Mouse (Mus musculus) stomach, embryonic 14.5 days (tissue): Measurements from ENCODE around the gene Tpgs1. TPM values are rescaled to one million over a fixed set of nuclear protein-coding genes. Genes with fewer than 3 reads are reported as not detected.
"Not testable (repeated sequence)": the region's sequence is repeated elsewhere in the genome, so short reads cannot be mapped to it uniquely, and the experiment has no call there.

Experiments used
- ATAC-seq: fragments of 200-750 bp; cut with Nextera tagmentation; 2 replicates; pipeline ENCODE4 v1.8.0; 2017; ENCODE audit warnings: low read depth, moderate TSS enrichment; ENCODE audit not compliant: insufficient number of reproducible peaks, insufficient read depth, low FRiP score
- H3K27ac ChIP-seq: fragments of 300-500 bp; sonication (generic); 2 replicates; pipeline ENCODE4 v1.5.1; 2014; ENCODE audit warnings: mild to moderate bottlenecking, low read length, moderate library complexity, mixed read lengths
- H3K27me3 ChIP-seq: fragments of 300-500 bp; sonication (generic); 2 replicates; pipeline ENCODE4 v1.6.1; 2014; ENCODE audit warnings: low read length, control low read depth, mixed read lengths; ENCODE audit not compliant: control insufficient read depth, insufficient read depth
- H3K36me3 ChIP-seq: fragments of 300-500 bp; sonication (generic); 2 replicates; pipeline ENCODE4 v1.6.1; 2014; ENCODE audit warnings: mild to moderate bottlenecking, control low read depth, low read length, moderate library complexity, mixed read lengths; ENCODE audit not compliant: control insufficient read depth, insufficient read depth
- H3K4me1 ChIP-seq: fragments of 300-500 bp; sonication (generic); 2 replicates; pipeline ENCODE4 v1.6.1; 2014; ENCODE audit warnings: low read length, control low read depth, mixed read lengths; ENCODE audit not compliant: control insufficient read depth, insufficient read depth
- H3K4me2 ChIP-seq: fragments of 300-500 bp; sonication (generic); replicated peaks from 2 replicates; pipeline ENCODE4 v1.6.1; 2014; ENCODE audit warnings: low read depth, low read length, control low read depth
- H3K4me3 ChIP-seq: fragments of 300-500 bp; sonication (generic); 2 replicates; pipeline ENCODE4 v1.5.1; 2014; ENCODE audit warnings: low read depth, low read length, control low read depth
- H3K9ac ChIP-seq: fragments of 300-500 bp; sonication (generic); replicated peaks from 2 replicates; pipeline ENCODE4 v1.6.1; 2014; ENCODE audit warnings: low read depth, mild to moderate bottlenecking, control low read depth, low read length, moderate library complexity, mixed read lengths
- H3K9me3 ChIP-seq: fragments of 300-500 bp; sonication (generic); 2 replicates; pipeline ENCODE4 v1.6.1; 2016; ENCODE audit warnings: low read depth, low read length, control low read depth; ENCODE audit not compliant: control insufficient read depth
- WGBS: fragments of 180-500 bp; shearing (Covaris S2); extraction: QIAGEN DNeasy Blood & Tissue Kit; methylation state at CpG from one replicate; pipeline ENCODE4 v1.1.7; 2014; 5-methylcytosine and 5-hydroxymethylcytosine counted together
- polyA plus RNA-seq: library from polyadenylated mRNA; unstranded; fragments of >200 nt; fragmentation: Nextera tagmentation; extraction: Ambion mirVana; gene quantifications from 2 replicates; pipeline ENCODE4 v1.2.1, GENCODE M21; 2014

Gene Tpgs1
- polyA plus RNA-seq, 1 experiment from 2014 or later, result 64.5 TPM

- not testable (repeated sequence) for H3K27ac ChIP-seq, H3K9ac ChIP-seq, H3K9me3 ChIP-seq, ATAC-seq, H3K27me3 ChIP-seq, H3K4me3 ChIP-seq, H3K36me3 ChIP-seq, H3K4me2 ChIP-seq
- peaks cover 17% of the 10 kb centered on the region for H3K4me1 ChIP-seq
- 77% methylated on average over 2 of the region's 4 CpGs for WGBS
Measured at GRCm38 (mm10) chr10:79702970-79703369, 33.8 kb downstream of the Tpgs1 start.

GRCm38 (mm10) chr10:79703541-79703940 lies 34.4 kb downstream of the Tpgs1 start:
- Histone ChIP-seq H3K4me1 (peaks cover 17% of the 10 kb centered on the region), H3K36me3 (peaks cover 4% of the 10 kb centered on the region; the same call in 1 of the 2 replicates), H3K27ac (no peak overlapping the region), H3K4me3 (peak overlapping the region; percentile 89), H3K27me3 (no peaks in the 10 kb centered on the region), H3K9me3 (no peaks in the 10 kb centered on the region), H3K9ac (no peak overlapping the region), H3K4me2 (peak overlapping the region; percentile 49)
- no peak for ATAC-seq
- 77% methylated on average over 10 of the region's 10 CpGs for WGBS

- WGBS, result under 1% methylated on average over 62 of the region's 65 CpGs
- Histone ChIP-seq H3K4me1 (peaks cover 17% of the 10 kb centered on the region), H3K4me3 (peak within 1 kb of the TSS; percentile 89), H3K9ac (peak within 1 kb of the TSS; percentile 95), H3K36me3 (peaks cover 12% of the 10 kb centered on the region; the same call in 1 of the 2 replicates), H3K4me2 (peak within 1 kb of the TSS; percentile 88), H3K27ac (peak within 1 kb of the TSS; percentile 74), H3K27me3 (no peaks in the 10 kb centered on the region), H3K9me3 (no peaks in the 10 kb centered on the region)
- ATAC-seq, result peak; percentile 92
Measured at GRCm38 (mm10) chr10:79704065-79704969, 35.1 kb downstream of the Tpgs1 start, which contains the start of gene Bsg. Gene Bsg (plus strand): TSS chr10:79704491.

- WGBS, result 6% methylated on average over 10 of the region's 10 CpGs
- peaks cover 17% of the 10 kb centered on the region for H3K4me1 ChIP-seq
- no peak for ATAC-seq
Measured at GRCm38 (mm10) chr10:79704970-79705360, 35.8 kb downstream of the Tpgs1 start.

DNA sequence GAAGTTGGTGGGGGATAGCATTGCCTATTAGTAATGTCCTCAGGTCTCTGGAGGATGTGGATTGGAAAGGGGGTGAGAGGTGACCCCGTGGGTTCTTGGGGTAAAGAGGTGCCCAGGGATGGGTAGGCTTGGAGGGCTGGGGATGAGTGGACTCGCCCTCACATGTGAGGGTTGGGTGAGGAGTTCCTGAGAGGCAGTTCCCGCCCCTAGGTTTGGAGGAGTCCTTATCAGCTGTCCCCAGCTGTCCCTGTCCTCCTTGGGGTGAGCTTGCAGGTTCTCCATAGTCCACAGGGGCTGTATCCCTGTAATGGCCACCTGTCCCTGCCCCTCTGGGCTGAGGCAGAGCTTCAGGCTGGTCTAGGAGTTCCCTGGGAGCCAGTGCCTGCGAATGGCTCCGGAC lies 36.8 kb downstream of the Tpgs1 start:
- Histone ChIP-seq H3K4me1 (peaks cover 17% of the 10 kb centered on the region), H3K27me3 (no peaks in the 10 kb centered on the region), H3K36me3 (peaks cover 26% of the 10 kb centered on the region), H3K9me3 (no peaks in the 10 kb centered on the region), H3K27ac (no peak overlapping the region), H3K4me3 (peak overlapping the region; percentile 89; the same call in 1 of the 2 replicates), H3K9ac (no peak overlapping the region), H3K4me2 (peak overlapping the region; percentile 88)
- 82% methylated on average over 5 of the region's 5 CpGs for WGBS
- ATAC-seq, result no peak; the same call in 1 of the 2 replicates

More at GRCm38 (mm10) chr10:79704970-79705360, 35.8 kb downstream of the Tpgs1 start:
- no peaks in the 10 kb centered on the region for H3K9me3 ChIP-seq
- H3K36me3 ChIP-seq, result peaks cover 18% of the 10 kb centered on the region
- H3K4me2 ChIP-seq, result peak overlapping the region; percentile 88
- peak overlapping the region; percentile 95 for H3K9ac ChIP-seq
- H3K4me3 ChIP-seq, result peak overlapping the region; percentile 89
- no peaks in the 10 kb centered on the region for H3K27me3 ChIP-seq
- peak overlapping the region; percentile 74; the same call in 1 of the 2 replicates for H3K27ac ChIP-seq

DNA sequence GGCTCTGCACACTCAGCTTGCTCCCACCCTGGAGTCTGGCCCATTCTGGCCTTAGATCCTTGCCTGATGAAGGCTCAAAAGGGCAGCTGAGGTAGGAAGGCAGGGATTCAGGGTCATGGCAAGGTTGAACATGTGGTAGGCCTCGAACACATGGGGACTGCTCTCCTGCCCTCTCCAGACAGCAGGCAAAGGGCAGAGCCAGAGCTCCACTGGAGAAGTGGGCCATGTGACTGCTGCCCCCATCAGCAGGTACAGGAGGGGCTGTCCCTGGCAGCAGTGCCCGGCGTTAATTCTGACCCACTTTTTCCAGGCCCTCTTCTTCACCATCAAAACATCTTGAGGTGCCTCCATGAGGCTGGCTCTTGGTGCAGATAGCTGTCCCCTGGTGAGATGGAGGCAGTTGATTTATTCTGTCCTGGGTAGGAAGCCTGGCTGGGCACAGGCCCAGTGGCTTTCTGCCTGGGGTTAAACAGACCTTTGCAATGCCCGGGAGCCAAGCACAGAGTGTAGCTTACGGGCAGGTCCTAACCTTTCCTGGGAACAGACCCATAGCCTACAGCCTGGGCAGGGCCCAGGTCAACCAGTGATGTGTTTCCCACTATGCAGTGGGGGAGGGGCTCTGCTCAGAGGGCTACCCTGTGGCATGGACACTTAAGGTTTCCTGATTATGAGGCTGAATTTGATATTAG lies 37.4 kb downstream of the Tpgs1 start:
- Histone ChIP-seq H3K36me3 (peaks cover 32% of the 10 kb centered on the region), H3K4me3 (peak overlapping the region; percentile 89; the same call in 1 of the 2 replicates)
- ATAC-seq, result no peak

DNA sequence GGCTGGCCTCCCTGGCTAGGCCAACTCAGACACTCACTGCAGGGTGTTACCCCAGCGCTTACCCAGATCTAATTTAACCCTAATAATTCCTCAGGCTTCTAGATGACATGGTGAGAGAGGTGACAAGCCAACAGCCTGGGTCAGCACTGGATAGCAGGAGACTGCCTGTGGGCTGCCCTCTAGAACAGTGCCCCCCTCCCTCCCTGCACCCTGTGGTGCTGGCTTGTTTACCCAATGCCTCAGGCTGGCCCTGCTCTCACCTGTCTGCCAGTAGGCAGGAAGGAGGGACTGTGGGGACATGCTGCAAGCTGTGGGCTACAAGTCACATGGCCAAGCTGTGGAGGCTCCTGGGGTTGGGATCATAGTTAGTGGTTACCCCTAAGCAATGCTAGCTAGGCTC lies 38.0 kb downstream of the Tpgs1 start:
- Histone ChIP-seq H3K9ac (no peak overlapping the region), H3K27ac (no peak overlapping the region), H3K27me3 (no peaks in the 10 kb centered on the region), H3K4me3 (no peak overlapping the region), H3K9me3 (no peaks in the 10 kb centered on the region), H3K4me2 (no peak overlapping the region), H3K36me3 (peaks cover 38% of the 10 kb centered on the region), H3K4me1 (peaks cover 17% of the 10 kb centered on the region)
- 76% methylated on average over 1 of the region's 1 CpGs for WGBS
- ATAC-seq, result no peak

More for the DNA sequence above, 37.4 kb downstream of the Tpgs1 start:
- H3K4me2 ChIP-seq, result no peak overlapping the region; the same call in 1 of the 2 replicates
- H3K9ac ChIP-seq, result no peak overlapping the region
- peaks cover 17% of the 10 kb centered on the region for H3K4me1 ChIP-seq
- H3K9me3 ChIP-seq, result no peaks in the 10 kb centered on the region
- no peaks in the 10 kb centered on the region for H3K27me3 ChIP-seq
- H3K27ac ChIP-seq, result no peak overlapping the region
- 77% methylated on average over 5 of the region's 5 CpGs for WGBS

GRCm38 (mm10) chr10:79707759-79708158 lies 38.6 kb downstream of the Tpgs1 start:
- Histone ChIP-seq H3K27ac (no peak overlapping the region), H3K4me3 (no peak overlapping the region), H3K36me3 (peaks cover 38% of the 10 kb centered on the region), H3K4me1 (peaks cover 17% of the 10 kb centered on the region), H3K4me2 (no peak overlapping the region), H3K27me3 (no peaks in the 10 kb centered on the region), H3K9me3 (no peaks in the 10 kb centered on the region), H3K9ac (no peak overlapping the region)
- ATAC-seq, result no peak
- 59% methylated on average over 4 of the region's 4 CpGs for WGBS
